Mouse (Mus musculus) ES-E14 (cell line): Measurements from ENCODE around the gene Zfp768. TPM values are rescaled to one million over a fixed set of nuclear protein-coding genes. Genes with fewer than 3 reads are reported as not detected.

Source experiments
- DNase-seq: peaks from one replicate; pipeline ENCODE4 v3.0.0-alpha.2; 2013; ENCODE audit warnings: low read depth, low spot score
- H3K27ac ChIP-seq: 2 replicates; pipeline ENCODE4 v1.5.1; 2012; ENCODE audit warnings: low read depth, mild to moderate bottlenecking, low read length, moderate library complexity, mixed read lengths; ENCODE audit not compliant: poor library complexity, insufficient read depth, severe bottlenecking
- H3K36me3 ChIP-seq: 2 replicates; pipeline ENCODE4 v1.6.1; 2012; ENCODE audit warnings: mild to moderate bottlenecking, low read length, moderate library complexity, mixed read lengths; ENCODE audit not compliant: control insufficient read depth, poor library complexity, insufficient read depth, severe bottlenecking
- H3K4me1 ChIP-seq, 2 experiments: fragments of 150-350 bp in 1 of 2; sonication (generic) in 1 of 2; 2 replicates each; pipeline ENCODE4 v1.6.1; 2012; ENCODE audit warnings: low read length in 2 of 2, mild to moderate bottlenecking in 1 of 2, mixed read lengths in 1 of 2; ENCODE audit not compliant: control insufficient read depth in 2 of 2, insufficient read depth in 2 of 2, poor library complexity in 1 of 2
- H3K4me3 ChIP-seq, 2 experiments: fragments of 150-350 bp in 1 of 2; sonication (generic) in 1 of 2; 2 replicates each; pipeline ENCODE4 v1.5.1; 2012; ENCODE audit warnings: low read length in 2 of 2, low read depth in 1 of 2, mild to moderate bottlenecking in 1 of 2, mixed read lengths in 1 of 2; ENCODE audit not compliant: insufficient read depth in 1 of 2, poor library complexity in 1 of 2, severe bottlenecking in 1 of 2
- H3K9ac ChIP-seq: 2 replicates; pipeline ENCODE4 v1.6.1; 2012; ENCODE audit warnings: low read depth, mild to moderate bottlenecking, low read length, mixed read lengths; ENCODE audit not compliant: poor library complexity, insufficient read depth, severe bottlenecking
- H3K9me3 ChIP-seq: fragments of 150-350 bp; sonication (generic); 2 replicates; pipeline ENCODE4 v1.6.1; 2012; ENCODE audit warnings: low read depth, mild to moderate bottlenecking, low read length; ENCODE audit not compliant: control insufficient read depth, insufficient read depth
- CHD2 ChIP-seq: IDR thresholded peaks from 2 replicates; pipeline ENCODE4 v1.6.1; 2014; ENCODE audit warnings: mild to moderate bottlenecking, low read depth, low read length, inconsistent platforms
- HCFC1 ChIP-seq: IDR thresholded peaks from 2 replicates; pipeline ENCODE4 v1.6.1; 2012; ENCODE audit warnings: low read length, inconsistent platforms, borderline replicate concordance; ENCODE audit not compliant: insufficient read depth
- MAFK ChIP-seq: IDR thresholded peaks from 2 replicates; pipeline ENCODE4 v1.6.1; 2014; ENCODE audit warnings: mild to moderate bottlenecking, low read depth, low read length, inconsistent platforms; ENCODE audit not compliant: insufficient read depth
- ZC3H11A ChIP-seq: IDR thresholded peaks from 2 replicates; pipeline ENCODE4 v1.6.1; 2012; ENCODE audit warnings: low read depth, mild to moderate bottlenecking, inconsistent platforms, low read length, borderline replicate concordance
- ZNF384 ChIP-seq: IDR thresholded peaks from 2 replicates; pipeline ENCODE4 v1.6.1; 2012; ENCODE audit warnings: low read depth, low read length, inconsistent platforms
- in situ Hi-C, 2 experiments: fragments of 600-800 bp; cut with MboI; formaldehyde crosslinking; loops; one replicate each; pipeline ENCODE4 v1.15.1; 2025; ENCODE audit warnings: low sequenced_read_pairs in 2 of 2, inconsistent platforms in 1 of 2; ENCODE audit not compliant: unreplicated experiment in 2 of 2
- total RNA-seq: library from RNA; depleted of rRNA; stranded (reverse); fragments of 300-350 nt; gene quantifications from 2 replicates; pipeline ENCODE4 v1.2.3, GENCODE M21; 2012; rRNA removed

Gene Zfp768
- total RNA-seq, 1 experiment = 4.4 TPM

GRCm38 (mm10) chr7:127296786-127297555 is 48.4 kb downstream of the Zfp768 start:
- no peaks in the 10 kb centered on the region for H3K9me3 ChIP-seq
- H3K9ac ChIP-seq = no peak overlapping the region
- 0 out of 4 replicates have a peak, but pooled peaks cover 2 to 3% of the 10 kb centered on the region in 2 experiments for H3K4me1 ChIP-seq
- no peak for DNase-seq
- TF ChIP-seq MAFK (no peak), HCFC1 (no peak), CHD2 (no peak), ZC3H11A (no peak), ZNF384 (no peak)
- H3K27ac ChIP-seq = no peak overlapping the region
- H3K36me3 ChIP-seq = no peaks in the 10 kb centered on the region
- in situ Hi-C loops = no loop called here
- H3K4me3 ChIP-seq = no peak overlapping the region

GRCm38 (mm10) chr7:127296098-127296497 is 49.3 kb downstream of the Zfp768 start, which contains the start of gene Itgal:
Gene Itgal, plus strand, starts transcription at chr7:127296260.
- DNase-seq = no peak
- in situ Hi-C loops = no loop called here

More at GRCm38 (mm10) chr7:127296098-127296497, 49.3 kb downstream of the Zfp768 start, which contains the start of gene Itgal:
- Histone ChIP-seq H3K9me3 (no peaks in the 10 kb centered on the region), H3K36me3 (no peaks in the 10 kb centered on the region), H3K4me3 (no peak within 1 kb of the TSS; a peak in 1 of 4 replicates), H3K27ac (no peak within 1 kb of the TSS), H3K9ac (no peak within 1 kb of the TSS), H3K4me1 (0 out of 4 replicates have a peak, but pooled peaks cover 2 to 3% of the 10 kb centered on the region in 2 experiments)
- TF ChIP-seq HCFC1 = no peak
- TF ChIP-seq ZNF384 = no peak
- no peak for TF ChIP-seq ZC3H11A
- no peak for TF ChIP-seq MAFK
- no peak for TF ChIP-seq CHD2

Other genes with a start within 250 kb of the Zfp768 start
- 5.6 and 7.1 TPM in 2 replicates for gene Qprt, start 223.4 kb downstream of the Zfp768 start, total RNA-seq
- gene Spn, start 207.8 kb downstream of the Zfp768 start, total RNA-seq = 30.2 and 67.4 TPM in 2 replicates
- 113 and 133 TPM in 2 replicates for gene Cd2bp2, start 149.5 kb downstream of the Zfp768 start, total RNA-seq
- 63.3 and 67.0 TPM in 2 replicates for gene Tbc1d10b, start 137.1 kb downstream of the Zfp768 start, total RNA-seq
- gene Mylpf, start 136.7 kb downstream of the Zfp768 start, total RNA-seq = 322 and 498 TPM in 2 replicates
- 55.2 and 64.7 TPM in 2 replicates for gene Zfp553, start 112.5 kb downstream of the Zfp768 start, total RNA-seq
- 85.8 and 128 TPM in 2 replicates for gene Sept1, start 112.5 kb downstream of the Zfp768 start, total RNA-seq
- 18.7 and 21.6 TPM in 2 replicates for gene Zfp771, start 101.3 kb downstream of the Zfp768 start, total RNA-seq
- 391 and 461 TPM in 2 replicates for gene Dctpp1, start 84.9 kb downstream of the Zfp768 start, total RNA-seq
- 104 and 113 TPM in 2 replicates for gene Sephs2, start 71.5 kb downstream of the Zfp768 start, total RNA-seq
- 1.8 and 2.2 TPM in 2 replicates for gene Itgal, start 49.3 kb downstream of the Zfp768 start, total RNA-seq
- 8.7 and 9.0 TPM in 2 replicates for gene Zfp747, start 30.5 kb upstream of the Zfp768 start, total RNA-seq
- gene 9130019O22Rik, start 41.6 kb upstream of the Zfp768 start, total RNA-seq = 4.1 and 4.2 TPM in 2 replicates
- 2.5 and 3.2 TPM in 2 replicates for gene E430018J23Rik, start 48.0 kb upstream of the Zfp768 start, total RNA-seq
- gene Zfp764, start 61.2 kb upstream of the Zfp768 start, total RNA-seq = 3.3 and 4.2 TPM in 2 replicates
- gene Zfp688, start 76.5 kb upstream of the Zfp768 start, total RNA-seq = 12.5 and 17.3 TPM in 2 replicates
- 2.5 and 3.5 TPM in 2 replicates for gene Zfp689, start 103.6 kb upstream of the Zfp768 start, total RNA-seq
- gene Prr14, start 114.0 kb upstream of the Zfp768 start, total RNA-seq = 16.3 and 17.1 TPM in 2 replicates
- 11.1 and 13.4 TPM in 2 replicates for gene Fbrs, start 133.6 kb upstream of the Zfp768 start, total RNA-seq
- gene Srcap, start 166.4 kb upstream of the Zfp768 start, total RNA-seq = 50.7 and 52.0 TPM in 2 replicates
- gene Gm42715, start 174.0 kb upstream of the Zfp768 start, total RNA-seq = 22.7 and 22.9 TPM in 2 replicates
- gene Tmem265, start 215.8 kb upstream of the Zfp768 start, total RNA-seq = 5.0 TPM in 1 of 2 replicates, not detected in the other
- gene Phkg2, start 227.8 kb upstream of the Zfp768 start, total RNA-seq = 32.1 and 46.1 TPM in 2 replicates
- gene Ccdc189, start 243.0 kb upstream of the Zfp768 start, total RNA-seq = 3.8 and 6.0 TPM in 2 replicates
- gene Rnf40, start 243.2 kb upstream of the Zfp768 start, total RNA-seq = 71.0 and 94.9 TPM in 2 replicates